Mouse (Mus musculus) kidney, embryonic 14.5 days (tissue): ENCODE measurements around the gene Ankrd28. TPM values are rescaled to one million over a fixed set of nuclear protein-coding genes. Genes with fewer than 3 reads are reported as not detected.
"Not testable (repeated sequence)": the region's sequence is repeated elsewhere in the genome, so short reads cannot be mapped to it uniquely, and the experiment has no call there.

Experiments
- ATAC-seq: fragments of 200-750 bp; cut with Nextera tagmentation; 2 replicates; pipeline ENCODE4 v1.8.0; 2017; ENCODE audit warnings: moderate number of reproducible peaks, mild to moderate bottlenecking, moderate TSS enrichment, moderate library complexity; ENCODE audit not compliant: low FRiP score, low TSS enrichment
- H3K27ac ChIP-seq: fragments of 300-500 bp; sonication (generic); 2 replicates; pipeline ENCODE4 v1.5.1; 2014; ENCODE audit warnings: low read depth, mild to moderate bottlenecking, low read length, moderate library complexity, mixed read lengths
- H3K27me3 ChIP-seq: fragments of 300-500 bp; sonication (generic); 2 replicates; pipeline ENCODE4 v1.6.1; 2014; ENCODE audit warnings: mild to moderate bottlenecking, low read length; ENCODE audit not compliant: control insufficient read depth, insufficient read depth
- H3K36me3 ChIP-seq: fragments of 300-500 bp; sonication (generic); 2 replicates; pipeline ENCODE4 v1.6.1; 2014; ENCODE audit warnings: low read length, mixed read lengths; ENCODE audit not compliant: control insufficient read depth, insufficient read depth
- H3K4me1 ChIP-seq: fragments of 300-500 bp; sonication (generic); 2 replicates; pipeline ENCODE4 v1.6.1; 2014; ENCODE audit warnings: low read length, mixed read lengths; ENCODE audit not compliant: control insufficient read depth, insufficient read depth
- H3K4me2 ChIP-seq: fragments of 300-500 bp; sonication (generic); replicated peaks from 2 replicates; pipeline ENCODE4 v1.6.1; 2014; ENCODE audit warnings: low read depth, mild to moderate bottlenecking, low read length
- H3K4me3 ChIP-seq: fragments of 300-500 bp; sonication (generic); 2 replicates; pipeline ENCODE4 v1.5.1; 2014; ENCODE audit warnings: mild to moderate bottlenecking, low read length
- H3K9ac ChIP-seq: fragments of 300-500 bp; sonication (generic); 2 replicates; pipeline ENCODE4 v1.6.1; 2014; ENCODE audit warnings: low read depth, mild to moderate bottlenecking, low read length, moderate library complexity
- H3K9me3 ChIP-seq: fragments of 300-500 bp; sonication (generic); 2 replicates; pipeline ENCODE4 v1.6.1; 2016; ENCODE audit warnings: low read length; ENCODE audit not compliant: control insufficient read depth
- WGBS: fragments of 180-500 bp; shearing (Covaris S2); extraction: QIAGEN DNeasy Blood & Tissue Kit; methylation state at CpG from one replicate; pipeline ENCODE4 v1.1.7; 2014; 5-methylcytosine and 5-hydroxymethylcytosine counted together
- polyA plus RNA-seq: library from polyadenylated mRNA; unstranded; fragments of >200 nt; fragmentation: Nextera tagmentation; extraction: Ambion mirVana; gene quantifications from 2 replicates; pipeline ENCODE4 v1.2.1, GENCODE M21; 2014

Gene Ankrd28
- polyA plus RNA-seq, 1 experiment from 2014 or later = 11.0 TPM

DNA sequence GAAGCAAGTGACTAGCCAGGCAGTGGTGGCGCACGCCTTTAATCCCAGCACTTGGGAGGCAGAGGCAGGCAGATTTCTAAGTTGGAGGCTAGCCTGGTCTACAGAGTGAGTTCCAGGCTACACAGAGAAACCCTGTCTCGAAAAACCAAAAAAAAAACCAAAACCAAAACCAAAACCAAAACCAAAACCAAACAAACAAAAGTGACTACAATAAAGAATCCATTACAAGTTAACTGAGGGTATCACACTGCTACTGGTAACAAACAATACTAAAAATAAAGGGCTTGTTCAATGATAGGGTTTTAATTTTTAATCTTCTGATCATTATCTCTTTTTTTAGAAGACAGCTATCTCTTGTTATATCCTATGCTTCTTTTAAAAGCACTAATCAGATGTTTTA lies 72.0 kb downstream of the Ankrd28 start:
- ATAC-seq, H3K27ac ChIP-seq, H3K4me3 ChIP-seq, H3K27me3 ChIP-seq, H3K4me1 ChIP-seq, H3K4me2 ChIP-seq, H3K9me3 ChIP-seq, H3K9ac ChIP-seq: not testable (repeated sequence)
- H3K36me3 ChIP-seq = peaks cover 13% of the 10 kb centered on the region; the same call in 1 of the 2 replicates
- 95% methylated on average over 3 of the region's 3 CpGs for WGBS

DNA sequence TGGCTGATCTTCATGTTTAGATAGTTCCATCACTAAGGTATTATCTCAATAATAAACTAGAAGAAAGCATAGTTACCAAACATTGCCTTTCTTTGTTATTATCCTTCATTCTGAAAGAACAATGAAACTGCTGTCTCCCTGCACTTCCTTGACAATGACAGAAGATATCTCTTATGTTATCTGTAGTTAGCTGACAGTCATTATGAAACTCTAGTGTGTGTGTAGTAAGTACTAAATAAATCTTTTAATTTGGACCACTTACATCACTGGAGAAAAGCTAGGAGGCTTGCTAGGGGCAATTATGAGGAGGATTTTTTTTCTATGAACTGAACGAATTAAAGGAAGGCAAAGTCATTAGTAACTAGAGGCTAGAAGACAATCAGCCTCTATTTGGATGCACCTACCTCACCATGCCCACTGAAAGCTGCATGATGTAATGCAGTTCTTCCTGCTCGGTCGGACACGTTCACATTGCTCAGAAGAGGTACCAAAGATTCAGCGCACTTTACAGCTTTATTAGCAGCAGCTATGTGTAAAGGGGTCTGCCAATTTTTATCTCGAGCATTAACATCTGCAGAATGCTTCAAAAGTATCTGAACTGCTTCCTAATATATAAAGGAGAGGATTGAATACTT lies 82.1 kb downstream of the Ankrd28 start:
- Histone ChIP-seq H3K9ac (no peak overlapping the region), H3K27me3 (no peaks in the 10 kb centered on the region), H3K4me2 (no peak overlapping the region), H3K9me3 (no peaks in the 10 kb centered on the region), H3K4me1 (no peaks in the 10 kb centered on the region), H3K36me3 (peaks cover 15% of the 10 kb centered on the region), H3K27ac (no peak overlapping the region), H3K4me3 (no peak overlapping the region)
- ATAC-seq = no peak
- 81% methylated on average over 6 of the region's 6 CpGs for WGBS

DNA sequence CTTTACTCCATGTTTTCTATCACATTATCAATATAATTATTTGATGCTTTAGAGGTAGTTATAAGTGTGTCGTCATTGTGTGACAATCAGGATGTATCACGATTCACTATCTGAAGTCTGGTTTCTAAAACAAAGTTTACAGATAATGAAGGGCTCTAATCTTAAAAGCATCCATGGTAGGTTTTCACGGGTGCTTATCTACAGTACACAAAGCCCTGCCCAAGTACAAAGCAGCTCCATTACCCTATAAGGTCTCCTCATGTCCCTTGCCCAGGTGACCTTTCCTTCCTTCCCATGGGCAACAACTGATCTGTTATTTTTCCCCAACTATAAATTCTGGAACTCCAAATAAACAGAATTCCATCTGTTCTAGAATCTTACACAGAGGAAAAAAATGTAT lies 87.9 kb downstream of the Ankrd28 start:
- 91% methylated on average over 3 of the region's 3 CpGs for WGBS
- no peak overlapping the region for H3K9ac ChIP-seq
- H3K4me1 ChIP-seq = no peaks in the 10 kb centered on the region
- no peaks in the 10 kb centered on the region for H3K9me3 ChIP-seq
- H3K27ac ChIP-seq = no peak overlapping the region
- ATAC-seq = no peak
- no peaks in the 10 kb centered on the region for H3K27me3 ChIP-seq
- H3K36me3 ChIP-seq = peaks cover 24% of the 10 kb centered on the region
- H3K4me3 ChIP-seq = no peak overlapping the region
- H3K4me2 ChIP-seq = no peak overlapping the region

DNA sequence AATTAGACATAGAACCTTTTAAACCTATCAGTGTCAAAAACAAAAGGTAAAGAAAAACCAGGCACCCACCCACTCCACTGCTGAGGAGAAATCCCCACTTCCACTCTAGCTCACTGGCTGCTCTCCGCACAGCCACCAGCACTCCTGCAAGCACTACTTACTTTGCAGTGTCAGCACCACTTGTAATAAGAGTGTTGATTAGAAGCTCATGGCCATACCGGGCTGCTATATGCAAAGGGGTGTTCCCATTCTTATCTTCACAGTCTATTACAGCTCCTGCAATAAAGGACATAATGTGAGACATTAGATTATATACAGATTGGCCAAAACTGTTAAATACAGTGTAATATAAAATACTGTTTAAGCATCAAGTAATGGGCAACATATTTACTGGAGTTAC lies 95.6 kb downstream of the Ankrd28 start:
- Histone ChIP-seq H3K27me3 (no peaks in the 10 kb centered on the region), H3K9me3 (no peaks in the 10 kb centered on the region), H3K4me1 (no peaks in the 10 kb centered on the region), H3K36me3 (peaks cover 19% of the 10 kb centered on the region), H3K4me3 (no peak overlapping the region), H3K27ac (no peak overlapping the region), H3K4me2 (no peak overlapping the region), H3K9ac (no peak overlapping the region)
- 89% methylated on average over 2 of the region's 2 CpGs for WGBS
- no peak for ATAC-seq

DNA sequence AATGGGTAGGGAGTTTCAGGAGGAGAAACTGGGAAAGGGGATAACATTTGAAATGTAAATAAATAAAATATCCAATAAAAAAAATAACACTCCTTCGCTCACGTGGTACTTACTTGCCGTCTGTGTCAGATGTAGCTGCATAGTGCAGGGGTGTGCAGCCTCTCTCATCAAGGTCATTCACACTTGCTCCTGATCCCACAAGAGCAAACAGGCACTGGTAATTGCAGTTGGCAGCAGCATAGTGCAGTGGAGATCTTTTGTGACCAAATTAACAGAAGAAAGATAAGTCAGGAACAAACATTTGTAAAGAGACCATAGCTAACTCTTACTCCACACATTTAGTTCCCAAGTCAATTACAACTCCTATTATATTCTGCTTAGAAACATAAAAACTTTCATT lies 102.9 kb downstream of the Ankrd28 start:
- Histone ChIP-seq H3K9me3 (no peaks in the 10 kb centered on the region), H3K27ac (no peak overlapping the region), H3K36me3 (peaks cover 20% of the 10 kb centered on the region), H3K4me2 (no peak overlapping the region), H3K4me1 (no peaks in the 10 kb centered on the region), H3K9ac (no peak overlapping the region), H3K27me3 (no peaks in the 10 kb centered on the region), H3K4me3 (no peak overlapping the region)
- no peak for ATAC-seq
- WGBS = 97% methylated on average over 3 of the region's 3 CpGs

DNA sequence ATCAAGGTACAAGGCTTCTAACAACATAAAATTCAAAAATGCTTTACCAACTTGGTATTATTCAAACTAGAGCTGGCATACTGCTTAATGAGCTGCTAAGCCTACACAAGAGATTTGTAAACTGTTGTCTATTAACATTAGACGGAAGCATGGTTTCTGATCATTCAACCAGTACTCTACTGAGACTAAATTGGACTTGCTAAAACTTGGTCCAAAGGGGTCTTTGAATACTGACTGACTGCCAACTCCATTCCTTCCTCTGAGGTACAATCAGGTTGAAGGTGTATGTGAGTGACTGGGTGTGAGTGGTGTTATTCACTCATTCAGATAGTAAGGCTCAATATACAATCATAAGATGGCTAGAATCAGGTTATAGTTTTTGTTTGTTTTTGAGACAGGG lies 107.7 kb downstream of the Ankrd28 start:
- H3K9me3 ChIP-seq = no peaks in the 10 kb centered on the region
- H3K36me3 ChIP-seq = peaks cover 35% of the 10 kb centered on the region
- no peaks in the 10 kb centered on the region for H3K27me3 ChIP-seq
- no peak overlapping the region for H3K9ac ChIP-seq
- no peaks in the 10 kb centered on the region for H3K4me1 ChIP-seq
- H3K27ac ChIP-seq = no peak overlapping the region
- no peak overlapping the region for H3K4me3 ChIP-seq
- no peak for ATAC-seq
- 91% methylated on average over 1 of the region's 1 CpGs for WGBS
- no peak overlapping the region for H3K4me2 ChIP-seq

DNA sequence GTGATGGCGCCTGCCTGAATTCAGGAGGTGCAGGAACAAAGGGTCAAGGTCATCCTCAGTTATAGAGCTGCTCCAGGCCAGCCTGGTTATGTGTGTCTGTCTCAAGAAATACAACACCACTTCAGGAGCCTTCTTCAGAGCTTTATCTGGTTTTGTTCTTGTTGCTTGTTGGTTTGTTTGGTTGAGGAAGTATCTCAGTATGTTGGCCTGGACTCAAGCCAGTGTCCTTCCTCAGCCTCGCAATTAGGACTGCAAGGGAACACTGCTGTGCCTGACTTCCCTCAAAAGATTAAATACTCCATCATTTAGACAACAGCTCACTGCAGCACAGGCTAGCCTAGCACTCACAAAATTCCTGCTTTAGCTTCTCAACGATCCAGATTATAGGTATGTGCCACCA lies 109.2 kb downstream of the Ankrd28 start:
- WGBS = 88% methylated on average over 3 of the region's 3 CpGs
- Histone ChIP-seq H3K4me1 (no peaks in the 10 kb centered on the region), H3K4me2 (no peak overlapping the region), H3K4me3 (no peak overlapping the region), H3K27me3 (no peaks in the 10 kb centered on the region), H3K9me3 (no peaks in the 10 kb centered on the region), H3K36me3 (peaks cover 38% of the 10 kb centered on the region), H3K27ac (no peak overlapping the region), H3K9ac (no peak overlapping the region)
- ATAC-seq = no peak

DNA sequence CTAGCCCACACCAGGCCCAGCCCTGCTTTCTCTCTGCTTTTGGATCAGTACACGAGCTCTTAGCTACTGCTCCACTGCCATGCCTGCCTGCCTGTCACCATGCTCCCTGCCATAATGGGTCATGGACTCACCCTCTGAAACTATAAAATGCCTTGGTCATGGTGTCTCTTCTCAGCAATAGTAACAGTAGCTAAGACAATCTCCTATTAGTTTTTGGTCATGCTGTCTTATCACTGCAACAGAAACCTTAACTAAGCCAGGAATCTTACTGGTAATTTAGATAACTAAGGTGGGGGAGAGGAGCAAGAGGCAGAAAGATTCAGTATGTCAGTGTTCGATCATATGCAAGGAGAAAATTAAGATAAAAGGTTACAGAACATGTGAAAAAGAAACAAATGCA lies 112.1 kb downstream of the Ankrd28 start:
- H3K36me3 ChIP-seq = peaks cover 48% of the 10 kb centered on the region
- H3K27me3 ChIP-seq = no peaks in the 10 kb centered on the region
- no peak overlapping the region for H3K9ac ChIP-seq
- ATAC-seq = no peak
- no peak overlapping the region for H3K27ac ChIP-seq
- H3K9me3 ChIP-seq = no peaks in the 10 kb centered on the region
- no peaks in the 10 kb centered on the region for H3K4me1 ChIP-seq
- 82% methylated on average over 2 of the region's 2 CpGs for WGBS
- H3K4me3 ChIP-seq = no peak overlapping the region
- no peak overlapping the region for H3K4me2 ChIP-seq

DNA sequence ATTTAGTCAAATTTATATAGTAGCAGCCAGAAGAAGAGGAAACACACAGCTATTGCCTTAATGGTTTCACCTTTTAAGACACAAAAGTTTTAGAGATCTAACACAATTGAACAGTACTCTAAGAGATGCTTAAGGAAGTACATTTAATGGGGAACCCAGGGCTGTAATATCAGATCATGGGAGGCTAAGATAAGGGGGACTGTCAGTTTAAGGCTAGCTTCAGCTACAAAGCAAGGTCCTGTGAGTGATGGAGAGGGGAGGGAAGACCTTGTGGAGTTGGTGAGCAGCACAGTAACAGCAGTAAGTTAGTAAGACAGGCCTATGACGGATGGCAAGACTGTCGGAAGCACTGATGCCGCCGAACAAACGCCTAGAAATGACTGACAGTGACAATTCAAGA lies 113.1 kb downstream of the Ankrd28 start:
- H3K4me1 ChIP-seq = no peaks in the 10 kb centered on the region
- H3K4me3 ChIP-seq = no peak overlapping the region
- no peak overlapping the region for H3K27ac ChIP-seq
- H3K4me2 ChIP-seq = no peak overlapping the region
- 94% methylated on average over 5 of the region's 5 CpGs for WGBS
- H3K9me3 ChIP-seq = no peaks in the 10 kb centered on the region
- H3K27me3 ChIP-seq = no peaks in the 10 kb centered on the region
- peaks cover 50% of the 10 kb centered on the region for H3K36me3 ChIP-seq
- ATAC-seq = no peak
- H3K9ac ChIP-seq = no peak overlapping the region
